Mouse (Mus musculus): ENCODE results near the gene Pcbp4. TPM values are rescaled to one million over a fixed set of nuclear protein-coding genes. Genes with fewer than 3 reads are reported as not detected.
A peak's percentile ranks its signal among the peaks of the same experiment; 100 is the strongest.

Pcbp4 gene
- polyA plus RNA-seq, 1 experiment from 2014 or later, result 226 TPM

DNA sequence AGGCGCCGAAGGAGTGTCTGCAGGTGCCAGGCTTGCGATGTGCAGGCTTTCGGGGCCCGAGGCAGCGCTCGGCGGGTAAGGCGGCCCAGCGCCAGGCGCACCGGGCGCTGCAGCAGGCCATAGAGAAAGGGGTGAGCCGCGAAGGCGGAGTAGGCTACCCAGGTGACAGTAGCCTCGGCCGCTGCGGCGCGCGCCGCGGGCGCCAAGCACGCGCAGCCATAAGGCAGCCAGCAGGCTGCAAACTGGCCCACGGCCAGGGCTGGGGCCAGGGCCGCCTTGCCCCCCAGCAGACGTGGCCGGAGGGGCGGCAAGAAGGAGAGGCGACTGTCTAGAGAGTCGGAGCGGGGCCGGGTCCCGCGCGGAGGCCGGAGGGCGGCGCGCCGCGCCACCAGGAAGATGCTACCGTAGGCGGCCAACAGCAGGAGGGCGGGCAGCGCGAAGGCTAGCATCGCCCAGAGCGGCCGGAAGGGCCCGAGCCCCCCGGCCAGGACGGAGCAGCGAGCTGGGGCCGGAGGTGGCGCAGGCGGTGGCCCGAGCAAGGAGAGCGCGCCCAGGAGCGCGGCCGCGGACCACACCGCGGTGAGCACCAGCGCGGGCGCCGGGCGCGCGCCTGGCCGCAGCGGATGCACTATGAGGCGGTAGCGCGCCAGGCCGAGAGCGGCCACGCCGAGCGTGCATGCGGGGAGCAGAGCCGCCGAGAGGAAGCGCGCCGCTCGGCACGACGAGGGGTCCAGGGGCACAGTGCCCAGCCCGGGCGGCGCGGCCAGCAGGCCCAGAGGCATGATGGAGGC lies 11.9 kb downstream of the Pcbp4 start:
- peaks cover 12% of the 10 kb centered on the region for H3K4me1 ChIP-seq (ENCODE audit: control insufficient read depth, insufficient read depth, low read length)
- peak overlapping the region; percentile 86 for H3K9ac ChIP-seq (ENCODE audit: low read length)
- under 1% methylated on average over 98 of the region's 99 CpGs for WGBS
- no peaks in the 10 kb centered on the region for H3K27me3 ChIP-seq (replicated peaks; ENCODE audit: control insufficient read depth, insufficient read depth, low read length)
- peak overlapping the region; percentile 76 for H3K27ac ChIP-seq (ENCODE audit: low read depth, low read length)
- peak overlapping the region; percentile 43 for H3K4me3 ChIP-seq (ENCODE audit: low read depth, low read length)
- H3K4me2 ChIP-seq (ENCODE audit: low read length), result peak overlapping the region; percentile 96
- ATAC-seq, result peak; percentile 77
- peaks cover 45% of the 10 kb centered on the region for H3K36me3 ChIP-seq (ENCODE audit: control insufficient read depth, insufficient read depth, low read length)
- DNase-seq (ENCODE audit: low spot score), result peak; percentile 84
- H3K9me3 ChIP-seq (replicated peaks; ENCODE audit: control insufficient read depth, low read length), result no peaks in the 10 kb centered on the region

DNA sequence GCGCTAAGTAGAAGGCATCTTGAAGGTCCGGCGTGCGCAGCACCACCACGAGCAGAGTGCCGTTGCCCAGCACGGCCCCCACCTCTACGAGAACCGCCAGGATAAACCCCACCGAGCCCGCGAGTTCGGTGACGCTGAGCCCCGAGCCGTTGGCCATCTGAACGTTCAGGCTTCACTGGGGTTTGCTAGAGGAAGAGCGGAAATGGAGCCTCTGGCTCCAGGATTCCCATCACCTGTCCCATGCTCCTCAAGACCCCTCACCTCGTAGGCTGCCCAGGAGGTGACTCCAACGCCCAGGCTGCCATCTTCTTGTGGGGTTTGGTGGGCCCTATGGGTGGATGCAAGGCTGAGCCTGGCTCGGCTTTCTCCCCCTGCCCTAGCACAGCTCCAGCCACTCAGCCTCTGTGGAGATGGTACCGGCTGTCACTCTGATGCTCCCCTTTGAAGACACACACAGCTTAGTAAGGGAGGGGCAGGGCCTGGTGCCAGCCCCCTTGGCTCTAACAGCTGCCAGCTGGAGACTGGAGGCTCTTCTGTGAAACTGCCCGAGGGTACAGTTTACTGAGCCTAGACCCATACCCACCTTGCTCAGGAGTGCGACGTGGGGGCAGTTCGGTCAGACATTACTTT lies 12.6 kb downstream of the Pcbp4 start, which contains the start of gene Gpr62:
Gene Gpr62 (minus strand): TSS at position 368 of the 630 bp plus-strand sequence.
- H3K9me3 ChIP-seq (replicated peaks; ENCODE audit: control insufficient read depth, low read length), result no peaks in the 10 kb centered on the region
- H3K9ac ChIP-seq (ENCODE audit: low read length), result peak within 1 kb of the TSS; percentile 86
- WGBS, result 27% methylated on average over 26 of the region's 26 CpGs
- H3K27me3 ChIP-seq (replicated peaks; ENCODE audit: control insufficient read depth, insufficient read depth, low read length), result no peaks in the 10 kb centered on the region
- DNase-seq (ENCODE audit: low spot score) (peak; percentile 71), ATAC-seq (peak; percentile 65)
- H3K27ac ChIP-seq (ENCODE audit: low read depth, low read length), result peak within 1 kb of the TSS; percentile 76
- peak within 1 kb of the TSS; percentile 43 for H3K4me3 ChIP-seq (ENCODE audit: low read depth, low read length)
- H3K4me1 ChIP-seq (ENCODE audit: control insufficient read depth, insufficient read depth, low read length), result peaks cover 12% of the 10 kb centered on the region
- H3K36me3 ChIP-seq (ENCODE audit: control insufficient read depth, insufficient read depth, low read length), result peaks cover 37% of the 10 kb centered on the region
- peak within 1 kb of the TSS; percentile 96 for H3K4me2 ChIP-seq (ENCODE audit: low read length)

DNA sequence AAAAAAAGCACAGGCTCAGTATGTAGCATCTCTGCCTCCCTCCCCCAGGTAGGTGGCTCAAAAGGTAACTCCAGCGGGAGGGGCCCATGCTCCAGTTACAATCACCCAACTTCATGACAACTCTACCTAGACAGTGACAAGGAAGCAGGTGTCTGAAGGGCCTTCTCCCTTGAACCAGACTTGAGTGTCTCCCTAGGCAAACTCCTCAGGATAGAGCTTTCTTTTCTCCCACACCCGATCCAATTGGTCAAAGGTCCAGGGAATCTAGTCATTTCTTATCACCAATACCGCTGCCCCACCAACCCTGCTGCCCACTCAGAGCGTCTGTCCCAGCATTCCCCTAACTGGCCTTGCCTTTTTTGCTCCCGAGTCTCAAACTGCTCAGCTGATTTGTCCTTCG lies 13.6 kb downstream of the Pcbp4 start:
- Histone ChIP-seq H3K36me3 (ENCODE audit: control insufficient read depth, insufficient read depth, low read length) (peaks cover 27% of the 10 kb centered on the region), H3K9ac (ENCODE audit: low read length) (no peak overlapping the region), H3K27me3 (replicated peaks; ENCODE audit: control insufficient read depth, insufficient read depth, low read length) (no peaks in the 10 kb centered on the region), H3K27ac (ENCODE audit: low read depth, low read length) (no peak overlapping the region), H3K4me2 (ENCODE audit: low read length) (no peak overlapping the region), H3K4me3 (ENCODE audit: low read depth, low read length) (no peak overlapping the region), H3K9me3 (replicated peaks; ENCODE audit: control insufficient read depth, low read length) (no peaks in the 10 kb centered on the region), H3K4me1 (ENCODE audit: control insufficient read depth, insufficient read depth, low read length) (peaks cover 12% of the 10 kb centered on the region)
- DNase-seq (ENCODE audit: low spot score) (no peak), ATAC-seq (no peak)
- WGBS, result 95% methylated on average over 6 of the region's 6 CpGs

- Histone ChIP-seq H3K27me3 (replicated peaks; ENCODE audit: control insufficient read depth, insufficient read depth, low read length) (no peaks in the 10 kb centered on the region), H3K4me3 (ENCODE audit: low read depth, low read length) (no peak overlapping the region), H3K9me3 (replicated peaks; ENCODE audit: control insufficient read depth, low read length) (no peaks in the 10 kb centered on the region), H3K4me1 (ENCODE audit: control insufficient read depth, insufficient read depth, low read length) (peaks cover 12% of the 10 kb centered on the region), H3K9ac (ENCODE audit: low read length) (no peak overlapping the region), H3K4me2 (ENCODE audit: low read length) (no peak overlapping the region), H3K27ac (ENCODE audit: low read depth, low read length) (no peak overlapping the region), H3K36me3 (ENCODE audit: control insufficient read depth, insufficient read depth, low read length) (peaks cover 17% of the 10 kb centered on the region)
- DNase-seq (ENCODE audit: low spot score) (no peak), ATAC-seq (no peak)
- 92% methylated on average over 7 of the region's 7 CpGs for WGBS
These were observed 14.7 kb downstream of the Pcbp4 start for GRCm38 (mm10) chr9:106467746-106468145.

- no peak for ATAC-seq
- Histone ChIP-seq H3K9me3 (replicated peaks; ENCODE audit: control insufficient read depth, low read length) (no peaks in the 10 kb centered on the region), H3K4me3 (ENCODE audit: low read depth, low read length) (no peak overlapping the region), H3K36me3 (ENCODE audit: control insufficient read depth, insufficient read depth, low read length) (peaks cover 2% of the 10 kb centered on the region), H3K27me3 (replicated peaks; ENCODE audit: control insufficient read depth, insufficient read depth, low read length) (no peaks in the 10 kb centered on the region), H3K4me1 (ENCODE audit: control insufficient read depth, insufficient read depth, low read length) (peaks cover 12% of the 10 kb centered on the region), H3K27ac (ENCODE audit: low read depth, low read length) (no peak overlapping the region), H3K9ac (ENCODE audit: low read length) (no peak overlapping the region), H3K4me2 (ENCODE audit: low read length) (no peak overlapping the region)
- WGBS, result 80% methylated on average over 6 of the region's 6 CpGs
- DNase-seq (ENCODE audit: low spot score), result no peak
These were observed 16.2 kb downstream of the Pcbp4 start for GRCm38 (mm10) chr9:106469317-106469716.

- WGBS, result 77% methylated on average over 9 of the region's 9 CpGs
- Histone ChIP-seq H3K9me3 (replicated peaks; ENCODE audit: control insufficient read depth, low read length) (no peaks in the 10 kb centered on the region), H3K27ac (ENCODE audit: low read depth, low read length) (no peak overlapping the region), H3K4me1 (ENCODE audit: control insufficient read depth, insufficient read depth, low read length) (peaks cover 9% of the 10 kb centered on the region), H3K36me3 (ENCODE audit: control insufficient read depth, insufficient read depth, low read length) (no peaks in the 10 kb centered on the region), H3K27me3 (replicated peaks; ENCODE audit: control insufficient read depth, insufficient read depth, low read length) (no peaks in the 10 kb centered on the region), H3K4me3 (ENCODE audit: low read depth, low read length) (no peak overlapping the region), H3K9ac (ENCODE audit: low read length) (no peak overlapping the region; the same call in 1 of the 2 replicates), H3K4me2 (ENCODE audit: low read length) (no peak overlapping the region)
- no peak for DNase-seq (ENCODE audit: low spot score)
- no peak for ATAC-seq
These were observed 16.7 kb downstream of the Pcbp4 start for GRCm38 (mm10) chr9:106469776-106470175.

DNA sequence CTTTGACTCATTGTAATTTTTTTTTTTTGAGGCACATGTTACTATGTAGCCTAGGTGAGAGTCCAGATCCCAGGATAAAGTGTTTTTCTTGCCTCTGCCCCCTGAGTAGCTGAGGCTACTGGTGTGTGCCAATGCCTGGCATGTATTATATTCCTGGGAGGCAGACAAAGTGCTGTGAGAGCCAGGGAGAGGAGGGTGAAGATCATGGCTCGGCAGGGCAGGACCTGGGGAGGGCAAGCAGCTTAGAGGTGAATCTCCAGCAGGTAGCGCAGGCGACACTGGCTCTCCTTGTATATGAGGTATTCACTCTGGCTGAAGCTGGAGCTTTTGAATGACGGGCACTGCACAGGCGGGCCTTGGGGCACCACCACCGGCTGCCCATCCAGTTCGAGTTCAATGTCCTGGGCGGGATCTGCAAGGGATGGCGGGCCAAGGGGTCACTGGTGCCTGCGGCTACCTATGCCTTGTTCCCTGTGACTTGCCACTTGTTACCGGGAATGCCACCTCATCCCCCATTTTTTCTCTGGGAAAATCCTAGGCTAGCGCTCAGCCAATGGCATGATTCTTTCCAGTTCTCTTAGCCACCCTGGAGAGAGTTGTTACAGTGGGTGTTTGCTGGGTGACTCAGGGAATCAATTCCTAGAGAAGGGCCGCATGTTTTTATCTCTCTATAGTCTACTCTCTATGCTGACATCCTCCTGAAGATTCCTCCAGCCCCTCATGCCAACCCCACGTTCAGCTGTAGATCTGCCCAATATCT lies 18.1 kb downstream of the Pcbp4 start:
- WGBS, result 65% methylated on average over 14 of the region's 14 CpGs
- DNase-seq (ENCODE audit: low spot score), result no peak
- no peak overlapping the region for H3K9ac ChIP-seq (ENCODE audit: low read length)
- no peaks in the 10 kb centered on the region for H3K36me3 ChIP-seq (ENCODE audit: control insufficient read depth, insufficient read depth, low read length)
- H3K27ac ChIP-seq (ENCODE audit: low read depth, low read length), result no peak overlapping the region
- H3K4me1 ChIP-seq (ENCODE audit: control insufficient read depth, insufficient read depth, low read length), result no peaks in the 10 kb centered on the region
- no peaks in the 10 kb centered on the region for H3K9me3 ChIP-seq (replicated peaks; ENCODE audit: control insufficient read depth, low read length)
- no peak for ATAC-seq
- no peak overlapping the region for H3K4me3 ChIP-seq (ENCODE audit: low read depth, low read length)
- no peak overlapping the region for H3K4me2 ChIP-seq (ENCODE audit: low read length)
- no peaks in the 10 kb centered on the region for H3K27me3 ChIP-seq (replicated peaks; ENCODE audit: control insufficient read depth, insufficient read depth, low read length)

GRCm38 (mm10) chr9:106471892-106472291 lies 18.8 kb downstream of the Pcbp4 start:
- WGBS, result 11% methylated on average over 5 of the region's 5 CpGs
- DNase-seq (ENCODE audit: low spot score), result no peak
- no peak overlapping the region for H3K9ac ChIP-seq (ENCODE audit: low read length)

More at GRCm38 (mm10) chr9:106471892-106472291, 18.8 kb downstream of the Pcbp4 start:
- no peak overlapping the region for H3K27ac ChIP-seq (ENCODE audit: low read depth, low read length)
- no peaks in the 10 kb centered on the region for H3K36me3 ChIP-seq (ENCODE audit: control insufficient read depth, insufficient read depth, low read length)
- ATAC-seq, result no peak
- H3K9me3 ChIP-seq (replicated peaks; ENCODE audit: control insufficient read depth, low read length), result no peaks in the 10 kb centered on the region
- no peaks in the 10 kb centered on the region for H3K27me3 ChIP-seq (replicated peaks; ENCODE audit: control insufficient read depth, insufficient read depth, low read length)
- H3K4me2 ChIP-seq (ENCODE audit: low read length), result no peak overlapping the region
- H3K4me1 ChIP-seq (ENCODE audit: control insufficient read depth, insufficient read depth, low read length), result no peaks in the 10 kb centered on the region
- H3K4me3 ChIP-seq (ENCODE audit: low read depth, low read length), result no peak overlapping the region
